Mouse (Mus musculus) thymus, adult 2 months (tissue): Measurements from ENCODE around the gene Rhbdf2. TPM values are rescaled to one million over a fixed set of nuclear protein-coding genes. Genes with fewer than 3 reads are reported as not detected.

ENCODE experiments used
- DNase-seq: peaks from one replicate; pipeline ENCODE4 v3.0.0; 2021
- H3K27ac ChIP-seq: fragments of 200-500 bp; 2 replicates; pipeline ENCODE4 v1.5.1; 2012; ENCODE audit warnings: low read length, control low read depth; ENCODE audit not compliant: control insufficient read depth, insufficient read depth
- H3K27me3 ChIP-seq: fragments of 200-500 bp; 2 replicates; pipeline ENCODE4 v1.6.1; 2012; ENCODE audit warnings: mild to moderate bottlenecking, low read length, moderate library complexity, mixed read lengths; ENCODE audit not compliant: control insufficient read depth, insufficient read depth
- H3K36me3 ChIP-seq: fragments of 200-500 bp; 2 replicates; pipeline ENCODE4 v1.6.1; 2012; ENCODE audit warnings: mild to moderate bottlenecking, low read length, moderate library complexity; ENCODE audit not compliant: control insufficient read depth, insufficient read depth
- H3K4me1 ChIP-seq: fragments of 200-500 bp; replicated peaks from 2 replicates; pipeline ENCODE4 v1.6.1; 2012; ENCODE audit warnings: low read length; ENCODE audit not compliant: control insufficient read depth, insufficient read depth
- H3K4me3 ChIP-seq: fragments of 200-500 bp; 2 replicates; pipeline ENCODE4 v1.5.1; 2012; ENCODE audit warnings: mild to moderate bottlenecking, low read length, control low read depth, moderate library complexity; ENCODE audit not compliant: control insufficient read depth, insufficient read depth
- CTCF ChIP-seq: fragments of 200-500 bp; IDR thresholded peaks from 2 replicates; pipeline ENCODE4 v1.5.1; 2012; ENCODE audit warnings: mild to moderate bottlenecking, control low read depth, low read length, moderate library complexity, borderline replicate concordance; ENCODE audit not compliant: control insufficient read depth, poor library complexity, insufficient read depth; ENCODE audit errors: extremely low read depth
- POLR2A ChIP-seq: fragments of 200-500 bp; IDR thresholded peaks from 2 replicates; pipeline ENCODE4 v1.6.1; 2012; ENCODE audit warnings: mild to moderate bottlenecking, low read length, control low read depth, moderate library complexity; ENCODE audit not compliant: control insufficient read depth, poor library complexity, insufficient read depth; ENCODE audit errors: extremely low read depth
- WGBS: fragments of 180-500 bp; shearing (Covaris S2); methylation state at CpG from one replicate; pipeline ENCODE4 v1.1.7; 2018; 5-methylcytosine and 5-hydroxymethylcytosine counted together
- polyA plus RNA-seq: library from polyadenylated mRNA; depleted of rRNA; stranded (reverse); fragments of >200 nt; gene quantifications from 2 replicates; pipeline ENCODE4 v1.2.3, GENCODE M21; 2012

The Rhbdf2 gene
- polyA plus RNA-seq, 1 experiment = 44.4 TPM

- no peak for TF ChIP-seq CTCF
- TF ChIP-seq POLR2A = peak; percentile 2; the same call in 1 of the 2 replicates
These were observed 2.5 kb downstream of the Rhbdf2 start for GRCm38 (mm10) chr11:116624131-116624832.

GRCm38 (mm10) chr11:116623281-116624124 is 3.3 kb downstream of the Rhbdf2 start:
- Histone ChIP-seq H3K4me1 (peaks cover 33% of the 10 kb centered on the region), H3K27ac (no peak overlapping the region), H3K36me3 (no peaks in the 10 kb centered on the region), H3K4me3 (peak overlapping the region; percentile 72), H3K27me3 (no peaks in the 10 kb centered on the region)
- DNase-seq = no peak
- WGBS = 2% methylated on average over 40 of the region's 40 CpGs
- TF ChIP-seq CTCF (0 out of 2 replicates have a peak, but pooled peaks have one; percentile 22), POLR2A (no peak)

More at GRCm38 (mm10) chr11:116624131-116624832, 2.5 kb downstream of the Rhbdf2 start:
- no peaks in the 10 kb centered on the region for H3K36me3 ChIP-seq
- H3K27me3 ChIP-seq = no peaks in the 10 kb centered on the region
- peak overlapping the region; percentile 72 for H3K4me3 ChIP-seq
- H3K27ac ChIP-seq = no peak overlapping the region
- peak; percentile 80 for DNase-seq
- peaks cover 31% of the 10 kb centered on the region for H3K4me1 ChIP-seq
- WGBS = 13% methylated on average over 41 of the region's 42 CpGs

GRCm38 (mm10) chr11:116621258-116621704 is 5.5 kb downstream of the Rhbdf2 start:
- Histone ChIP-seq H3K27ac (no peak overlapping the region), H3K27me3 (no peaks in the 10 kb centered on the region), H3K4me3 (no peak overlapping the region), H3K4me1 (peaks cover 52% of the 10 kb centered on the region), H3K36me3 (no peaks in the 10 kb centered on the region)
- TF ChIP-seq CTCF (no peak), POLR2A (no peak)
- 92% methylated on average over 6 of the region's 6 CpGs for WGBS
- DNase-seq = no peak

- DNase-seq = no peak
- no peaks in the 10 kb centered on the region for H3K27me3 ChIP-seq
- 88% methylated on average over 10 of the region's 10 CpGs for whole genome bisulfite sequencing
- TF ChIP-seq CTCF (no peak), POLR2A (no peak)
- H3K36me3 ChIP-seq = no peaks in the 10 kb centered on the region
- peaks cover 57% of the 10 kb centered on the region for H3K4me1 ChIP-seq
- H3K4me3 ChIP-seq = no peak overlapping the region
- no peak overlapping the region for H3K27ac ChIP-seq
These were observed 6.1 kb downstream of the Rhbdf2 start for GRCm38 (mm10) chr11:116620559-116621253.

- Histone ChIP-seq H3K4me3 (no peak overlapping the region), H3K36me3 (no peaks in the 10 kb centered on the region), H3K27me3 (no peaks in the 10 kb centered on the region), H3K27ac (no peak overlapping the region), H3K4me1 (peaks cover 60% of the 10 kb centered on the region)
- 86% methylated on average over 9 of the region's 9 CpGs for WGBS
- no peak for DNase-seq
- no peak for TF ChIP-seq CTCF
These were observed 6.7 kb downstream of the Rhbdf2 start for GRCm38 (mm10) chr11:116620073-116620472.

- WGBS = 77% methylated on average over 8 of the region's 8 CpGs
- Histone ChIP-seq H3K27me3 (no peaks in the 10 kb centered on the region), H3K4me1 (peaks cover 64% of the 10 kb centered on the region), H3K27ac (no peak overlapping the region), H3K4me3 (no peak overlapping the region), H3K36me3 (no peaks in the 10 kb centered on the region)
- DNase-seq = no peak
- TF ChIP-seq CTCF (no peak), POLR2A (no peak)
These were observed 7.3 kb downstream of the Rhbdf2 start for GRCm38 (mm10) chr11:116619561-116619960.
